Mouse (Mus musculus) brain, adult 10 weeks (tissue): ENCODE data around the gene Olfr228. TPM values are rescaled to one million over a fixed set of nuclear protein-coding genes. Genes with fewer than 3 reads are reported as not detected.

Source experiments
- polyA plus RNA-seq: library from polyadenylated mRNA; stranded (reverse); fragments of 350-450 nt; fragmentation: Illumina TruSeq; extraction: RNeasy Lipid Tissue Mini Kit (QIAGEN cat#74804); gene quantifications from one replicate; pipeline ENCODE4 v1.2.3, GENCODE M21; 2015; ENCODE audit warnings: low read depth, low replicate concordance

The Olfr228 gene
- polyA plus RNA-seq: not detected

GRCm38 (mm10) chr2:86487286-86487685, at the start of gene Olfr228:
Olfr228 (minus strand) TSS chr2:86487386.

DNA sequence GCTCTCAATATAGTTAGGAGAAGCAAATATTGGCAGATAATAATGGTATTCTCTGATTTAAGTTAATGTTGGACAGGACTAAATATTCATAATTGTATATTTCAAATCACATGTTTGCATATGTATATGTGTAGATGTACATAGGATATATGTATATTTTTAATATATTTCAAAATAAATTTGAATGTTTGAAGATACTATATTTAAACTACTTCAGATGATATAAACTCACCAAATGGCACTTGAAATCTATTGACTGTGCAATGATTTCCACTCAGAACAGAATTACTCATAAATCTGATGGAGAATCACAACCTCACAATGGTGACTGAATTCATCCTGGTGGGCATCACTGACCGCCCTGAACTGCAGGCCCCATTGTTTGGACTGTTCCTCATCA, 21.0 kb upstream of the Olfr228 start, which contains the start of gene Olfr1076:
Gene Olfr1076 (plus strand): TSS at position 301 of the 400 bp plus-strand sequence.

DNA sequence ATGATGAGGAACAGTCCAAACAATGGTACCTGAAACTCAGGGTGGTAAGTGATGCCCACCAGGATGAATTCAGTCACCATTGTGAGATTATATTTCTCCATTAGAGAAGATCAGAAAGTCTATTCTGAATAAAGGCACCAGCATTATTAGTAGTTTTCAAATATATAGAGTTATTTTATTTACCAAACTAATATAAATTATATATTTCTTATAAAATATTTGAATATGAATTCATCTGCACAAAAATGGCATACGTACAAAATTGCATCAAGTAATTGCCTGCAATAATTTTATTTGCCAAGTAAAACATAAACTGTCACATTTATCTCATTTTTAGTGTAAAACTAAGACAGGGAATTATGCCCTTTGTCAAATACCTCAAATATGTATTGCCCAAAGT, 31.0 kb downstream of the Olfr228 start, which contains the start of gene Olfr1066:
Gene Olfr1066 (minus strand): TSS at position 101 of the 400 bp plus-strand sequence.

GRCm38 (mm10) chr2:86450491-86450890, 36.7 kb downstream of the Olfr228 start, which contains the start of gene Olfr1065:
Olfr1065 (minus strand) TSS chr2:86450591.

Other genes with a start within 250 kb of the Olfr228 start
- not detected for gene Olfr1048, start 247.1 kb downstream of the Olfr228 start, polyA plus RNA-seq
- gene Olfr1049, start 229.1 kb downstream of the Olfr228 start, polyA plus RNA-seq: not detected
- not detected for gene Olfr1051, start 208.3 kb downstream of the Olfr228 start, polyA plus RNA-seq
- gene Olfr1052, start 194.9 kb downstream of the Olfr228 start, polyA plus RNA-seq: not detected
- not detected for gene Olfr1053, start 172.1 kb downstream of the Olfr228 start, polyA plus RNA-seq
- gene Olfr1054, start 152.0 kb downstream of the Olfr228 start, polyA plus RNA-seq: not detected
- gene Olfr1055, start 137.1 kb downstream of the Olfr228 start, polyA plus RNA-seq: not detected
- not detected for gene Olfr1056, start 124.9 kb downstream of the Olfr228 start, polyA plus RNA-seq
- gene Olfr1057, start 109.0 kb downstream of the Olfr228 start, polyA plus RNA-seq: not detected
- gene Olfr1058, start 98.8 kb downstream of the Olfr228 start, polyA plus RNA-seq: not detected
- not detected for gene Olfr1061, start 73.3 kb downstream of the Olfr228 start, polyA plus RNA-seq
- gene Olfr1062, start 60.6 kb downstream of the Olfr228 start, polyA plus RNA-seq: not detected
- gene Olfr1065, start 36.8 kb downstream of the Olfr228 start, polyA plus RNA-seq: not detected
- gene Olfr1066, start 31.1 kb downstream of the Olfr228 start, polyA plus RNA-seq: not detected
- gene Olfr1076, start 21.1 kb upstream of the Olfr228 start, polyA plus RNA-seq: not detected
- gene Olfr1079, start 55.1 kb upstream of the Olfr228 start, polyA plus RNA-seq: not detected
- not detected for gene Olfr1080, start 70.8 kb upstream of the Olfr228 start, polyA plus RNA-seq
- not detected for gene Olfr1082, start 111.6 kb upstream of the Olfr228 start, polyA plus RNA-seq
- not detected for gene Olfr1084, start 152.3 kb upstream of the Olfr228 start, polyA plus RNA-seq
- gene Olfr1085, start 174.6 kb upstream of the Olfr228 start, polyA plus RNA-seq: not detected
- gene Olfr1086, start 192.7 kb upstream of the Olfr228 start, polyA plus RNA-seq: not detected
- gene Olfr1087, start 211.0 kb upstream of the Olfr228 start, polyA plus RNA-seq: not detected
- gene Olfr1089, start 246.3 kb upstream of the Olfr228 start, polyA plus RNA-seq: not detected